Mouse (Mus musculus) ovary, postnatal 14 days (tissue): Measurements from ENCODE around the gene Rhot2.

Experiments
- DNase-seq: peaks from one replicate; pipeline ENCODE4 v3.0.0; 2022; ENCODE audit warnings: low spot score

The Rhot2 gene

DNA sequence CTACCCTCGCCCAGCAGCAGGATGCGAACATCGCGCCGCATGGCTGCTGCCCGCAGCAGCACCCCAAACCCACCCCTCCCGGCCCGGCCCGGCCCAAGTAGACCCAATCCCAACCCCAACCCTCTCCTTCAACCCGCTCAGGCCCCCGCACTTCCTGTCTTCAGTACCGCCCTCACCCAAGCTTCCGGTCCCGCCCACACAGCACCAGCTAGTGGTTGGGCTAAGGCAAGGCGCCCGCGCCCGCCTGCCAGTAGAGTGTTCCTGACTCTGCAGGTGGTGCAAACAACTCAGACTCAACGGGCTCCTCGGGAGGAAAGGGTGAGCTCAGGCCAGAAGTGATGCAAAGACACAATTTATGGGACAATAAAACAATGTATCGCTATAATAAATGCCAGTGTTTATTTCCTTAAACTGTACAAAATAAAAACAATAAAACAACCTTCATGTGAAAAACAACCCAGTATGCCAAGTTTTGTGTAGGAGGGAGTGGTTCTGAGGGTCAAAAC lies at the start of gene Rhot2:
Gene Rhot2 (minus strand): TSS at position 456 of the 506 bp plus-strand sequence.
- peak; percentile 85 for DNase-seq

GRCm38 (mm10) chr17:25893975-25894617 lies 49.4 kb upstream of the Rhot2 start:
- DNase-seq = no peak

- DNase-seq = no peak
Measured at GRCm38 (mm10) chr17:25888837-25889236, 44.2 kb upstream of the Rhot2 start.

DNA sequence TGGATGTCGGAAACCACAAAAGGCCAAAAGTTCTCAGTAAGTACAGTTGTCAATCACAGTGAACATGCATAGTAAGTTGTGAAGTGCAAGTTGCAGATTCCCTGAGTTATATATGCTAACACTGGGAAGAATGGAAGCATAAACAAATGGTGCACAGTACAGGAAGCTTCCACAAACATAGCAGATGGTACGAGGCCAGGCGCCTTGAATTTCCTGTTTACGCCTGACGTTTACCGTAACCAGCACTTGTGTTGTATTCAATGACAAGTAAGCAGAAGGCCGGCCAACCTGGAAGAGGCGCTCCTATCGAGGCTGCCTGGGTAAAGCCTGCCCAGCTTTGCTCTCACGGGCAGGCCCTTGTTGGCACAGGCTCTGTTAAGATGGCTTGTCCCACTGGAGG lies 42.8 kb upstream of the Rhot2 start:
- no peak for DNase-seq

DNA sequence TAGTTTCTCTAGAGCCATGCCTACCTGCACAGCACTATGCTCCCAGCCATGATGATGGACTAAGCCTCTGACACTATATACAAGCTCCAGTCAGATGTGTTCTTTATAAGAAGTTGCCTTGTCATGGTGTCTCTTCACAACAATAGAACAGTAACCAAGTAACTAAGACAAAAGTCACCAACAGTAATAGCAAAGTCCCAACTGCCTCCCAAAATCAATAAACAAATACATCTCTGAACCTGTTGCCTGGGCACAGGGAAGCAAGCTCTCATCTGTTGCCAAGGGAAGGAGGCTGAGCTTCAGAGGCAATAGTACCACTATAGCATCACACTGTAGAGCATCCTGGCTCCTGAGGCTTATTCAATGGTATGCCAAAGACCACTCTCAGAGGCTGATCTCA lies 42.2 kb upstream of the Rhot2 start:
- no peak for DNase-seq

GRCm38 (mm10) chr17:25885636-25886035 lies 41.0 kb upstream of the Rhot2 start:
- no peak for DNase-seq

- no peak for DNase-seq
Measured at GRCm38 (mm10) chr17:25883824-25884223, 39.2 kb upstream of the Rhot2 start.

DNA sequence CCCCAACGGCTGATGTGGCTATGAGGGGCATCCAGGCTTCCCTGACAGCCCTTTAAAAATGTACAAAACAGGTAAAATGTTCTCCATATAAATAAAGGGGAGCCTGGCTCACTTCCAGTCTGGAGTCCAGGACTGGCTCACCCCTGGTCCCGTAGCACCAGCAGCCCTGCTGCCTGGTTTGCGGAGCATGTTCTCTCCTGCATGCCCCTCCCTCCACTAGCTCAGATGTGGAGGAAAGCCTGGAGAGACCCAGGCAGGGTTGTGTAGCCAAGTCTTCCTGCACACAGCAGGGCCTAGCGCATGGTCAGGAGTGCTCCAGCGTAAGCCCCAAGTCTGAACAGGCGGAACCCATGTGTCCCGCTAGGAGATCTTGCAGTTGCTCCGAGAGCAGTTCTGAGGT lies 38.6 kb upstream of the Rhot2 start:
- no peak for DNase-seq

GRCm38 (mm10) chr17:25882306-25882705 lies 37.7 kb upstream of the Rhot2 start:
- DNase-seq = no peak

DNA sequence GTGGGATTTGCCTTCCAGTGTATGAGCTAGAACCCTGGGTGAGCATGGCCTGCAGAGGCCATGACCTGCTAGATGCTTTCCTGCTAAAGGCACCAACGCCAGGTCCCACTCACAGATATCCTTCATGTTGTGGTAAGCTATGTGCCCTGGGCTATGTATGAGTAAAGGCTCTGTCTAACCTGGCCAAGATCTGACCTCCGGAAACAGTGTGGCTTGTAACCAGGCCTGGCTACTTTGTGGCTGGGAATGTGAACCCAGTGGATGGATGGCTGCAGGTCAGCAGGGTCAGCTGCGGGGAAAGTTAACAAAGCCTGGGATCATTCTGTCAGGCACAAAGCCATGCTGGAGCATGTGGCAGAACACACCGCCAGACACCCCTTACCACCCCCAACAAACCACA lies 37.0 kb upstream of the Rhot2 start:
- no peak for DNase-seq

DNA sequence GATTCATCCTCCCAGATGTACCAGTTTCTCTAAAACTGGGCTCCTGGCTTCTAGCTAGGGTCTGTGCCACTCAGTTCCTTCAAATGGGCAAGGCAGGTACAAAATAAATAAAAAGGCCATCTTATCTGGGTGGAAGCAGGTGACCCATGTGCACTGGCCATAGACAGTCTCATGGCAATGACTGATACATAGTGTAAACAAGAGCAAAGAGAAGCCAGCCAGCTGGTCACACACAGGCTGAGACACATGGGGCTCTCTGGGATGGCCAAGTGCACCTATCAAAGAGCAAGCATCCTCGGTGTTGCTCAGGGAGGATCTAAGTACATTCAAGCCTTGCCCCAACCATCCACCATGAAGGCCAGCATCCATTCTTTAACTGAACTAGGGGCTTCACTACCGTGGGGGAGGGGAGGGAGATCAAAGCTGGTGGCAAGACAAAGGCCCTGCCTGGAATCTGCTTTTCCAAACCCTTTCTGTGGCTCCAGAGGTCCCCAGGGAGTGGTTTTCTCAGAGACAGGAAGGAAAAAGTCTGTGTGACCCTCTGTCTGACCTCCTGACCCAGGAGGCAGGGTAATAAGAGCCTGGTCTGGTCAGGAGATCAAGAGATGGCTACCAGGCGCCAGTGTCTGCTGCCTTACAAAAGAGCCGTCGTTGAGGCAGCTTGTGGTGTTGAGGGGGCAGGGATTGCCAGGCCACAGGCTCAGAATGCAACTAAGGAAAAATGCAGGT lies 36.4 kb upstream of the Rhot2 start:
- DNase-seq = no peak

DNA sequence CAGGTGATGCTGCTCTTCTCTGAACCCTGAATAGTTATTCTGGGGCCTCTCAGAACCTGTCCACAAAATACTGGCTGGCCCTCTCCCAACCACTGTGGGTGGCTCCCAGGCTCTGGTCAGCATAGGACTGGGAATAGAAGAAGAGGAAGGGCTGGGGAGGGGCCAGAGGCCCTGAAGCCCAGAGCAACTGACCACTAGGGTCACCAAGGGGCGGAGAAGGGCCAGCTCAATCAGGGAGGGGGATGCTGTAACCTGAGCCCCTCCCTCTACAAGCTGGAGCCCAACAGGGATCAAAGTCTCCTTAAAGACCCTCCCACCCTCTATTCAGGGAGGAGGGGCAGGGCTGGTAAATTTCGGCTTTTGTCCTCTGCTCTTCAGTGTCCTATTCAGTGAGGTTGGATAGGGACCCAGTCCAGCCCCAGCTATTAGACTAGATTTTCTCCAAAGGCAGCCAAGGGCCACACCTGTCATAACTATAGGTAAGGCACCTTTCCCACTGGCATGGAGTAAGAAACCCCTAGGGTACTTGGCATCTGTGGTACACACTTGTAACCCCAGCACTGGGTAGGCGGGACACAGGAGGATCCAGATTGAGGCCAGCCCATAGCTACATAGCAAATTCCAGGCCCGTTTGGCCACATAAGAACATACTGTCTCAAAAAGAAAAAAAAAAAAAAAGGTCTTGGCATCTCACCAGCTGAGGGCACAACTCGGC lies 35.7 kb upstream of the Rhot2 start, which contains the start of gene Wfikkn1:
Gene Wfikkn1 (minus strand): TSS at position 663 of the 715 bp plus-strand sequence.
- no peak for DNase-seq

DNA sequence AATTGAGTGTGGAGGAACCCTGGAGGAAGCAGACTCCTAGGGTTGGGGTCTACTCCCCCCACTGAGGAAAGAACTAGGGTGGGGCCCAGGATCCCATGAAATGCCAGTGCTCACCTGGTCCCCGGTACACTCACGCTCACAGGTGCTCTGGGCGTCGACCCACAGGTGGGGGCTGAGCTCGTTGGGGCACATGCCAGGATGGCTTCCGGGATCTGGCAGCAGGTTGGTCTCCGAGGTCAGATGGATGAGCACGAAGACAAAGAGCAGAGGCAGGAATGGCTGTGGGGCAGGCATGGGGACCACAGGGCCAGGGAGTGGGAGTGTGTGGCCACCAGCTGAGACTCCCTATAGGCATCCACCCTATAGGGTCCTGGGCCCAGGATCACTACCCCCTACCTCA lies 35.1 kb upstream of the Rhot2 start:
- no peak for DNase-seq

DNA sequence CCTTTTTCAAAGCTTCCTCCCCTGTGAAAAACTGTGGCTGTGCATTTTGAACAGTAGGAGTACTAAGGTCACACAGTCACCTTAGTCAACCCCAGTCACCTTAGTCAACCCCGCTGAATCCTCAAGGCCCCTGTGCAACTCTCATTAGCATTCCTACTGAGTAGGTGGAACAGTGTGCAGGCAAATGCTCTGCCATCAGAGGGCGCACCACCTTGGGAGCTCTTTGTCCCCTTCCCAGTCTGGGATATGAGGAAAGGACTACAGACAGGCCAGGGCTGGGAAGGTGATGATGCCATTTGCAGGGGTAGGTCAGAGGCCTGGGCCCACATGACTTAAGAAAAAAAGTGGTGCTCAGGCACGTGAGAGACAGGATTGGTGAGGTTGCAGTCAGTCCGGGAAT lies 34.6 kb upstream of the Rhot2 start:
- DNase-seq = no peak

DNA sequence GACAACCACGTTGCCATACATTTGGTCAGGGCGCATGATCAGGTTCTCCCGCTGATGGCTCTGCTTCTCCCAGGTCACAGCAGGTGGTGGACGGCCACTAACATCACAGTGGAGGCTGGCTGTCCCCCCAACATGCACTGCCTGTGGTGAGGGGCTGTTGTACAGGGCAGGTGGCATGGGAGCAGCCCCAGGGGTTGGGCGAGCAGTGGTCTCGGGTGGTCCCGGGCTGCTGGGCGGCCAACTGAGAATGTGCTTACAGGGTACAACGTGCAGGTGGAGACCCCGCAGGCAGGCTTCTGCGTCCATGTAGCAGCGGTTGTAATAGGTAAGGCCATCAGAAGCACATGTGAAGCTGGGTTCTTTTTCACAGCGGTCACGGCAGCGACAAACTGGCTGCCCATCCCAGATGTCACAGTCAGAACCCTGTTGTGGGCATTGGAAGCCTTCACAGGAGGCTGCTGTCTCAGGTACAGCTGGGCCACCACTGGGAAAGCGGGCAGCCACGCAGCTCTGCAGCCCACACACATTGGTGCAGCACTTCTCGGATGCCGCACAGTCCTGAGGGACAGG lies 34.0 kb upstream of the Rhot2 start:
- no peak for DNase-seq

GRCm38 (mm10) chr17:25877741-25878610 lies 33.3 kb upstream of the Rhot2 start:
- DNase-seq = no peak

GRCm38 (mm10) chr17:25877025-25877424 lies 32.4 kb upstream of the Rhot2 start:
- no peak for DNase-seq

DNA sequence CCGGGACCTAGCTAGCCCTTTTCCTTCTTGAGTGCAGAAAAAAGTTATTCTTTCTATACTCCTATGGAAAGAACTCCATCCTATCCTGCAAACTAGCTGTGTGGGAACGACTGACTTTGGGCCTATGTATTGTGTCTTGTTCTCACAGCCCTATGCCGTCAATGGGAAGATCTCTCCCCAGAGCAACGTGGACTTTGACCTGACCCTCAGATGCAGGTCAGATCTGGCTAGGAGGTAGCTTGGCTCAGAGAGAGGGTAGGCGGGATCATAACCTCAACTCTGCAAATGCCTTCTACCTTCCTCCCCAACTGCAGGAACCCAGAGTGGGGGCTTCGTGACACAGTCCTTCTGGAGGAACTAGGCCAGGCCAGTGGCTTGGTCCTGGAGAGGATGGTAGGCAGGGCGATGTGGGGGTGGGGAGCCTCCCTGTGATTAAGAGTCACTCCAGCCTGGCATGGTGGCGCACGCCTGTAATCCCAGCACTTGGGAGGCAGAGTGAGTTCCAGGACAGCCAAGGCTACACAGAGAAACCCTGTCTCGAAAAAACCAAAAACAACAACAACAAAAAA lies 31.8 kb upstream of the Rhot2 start:
- no peak for DNase-seq

DNA sequence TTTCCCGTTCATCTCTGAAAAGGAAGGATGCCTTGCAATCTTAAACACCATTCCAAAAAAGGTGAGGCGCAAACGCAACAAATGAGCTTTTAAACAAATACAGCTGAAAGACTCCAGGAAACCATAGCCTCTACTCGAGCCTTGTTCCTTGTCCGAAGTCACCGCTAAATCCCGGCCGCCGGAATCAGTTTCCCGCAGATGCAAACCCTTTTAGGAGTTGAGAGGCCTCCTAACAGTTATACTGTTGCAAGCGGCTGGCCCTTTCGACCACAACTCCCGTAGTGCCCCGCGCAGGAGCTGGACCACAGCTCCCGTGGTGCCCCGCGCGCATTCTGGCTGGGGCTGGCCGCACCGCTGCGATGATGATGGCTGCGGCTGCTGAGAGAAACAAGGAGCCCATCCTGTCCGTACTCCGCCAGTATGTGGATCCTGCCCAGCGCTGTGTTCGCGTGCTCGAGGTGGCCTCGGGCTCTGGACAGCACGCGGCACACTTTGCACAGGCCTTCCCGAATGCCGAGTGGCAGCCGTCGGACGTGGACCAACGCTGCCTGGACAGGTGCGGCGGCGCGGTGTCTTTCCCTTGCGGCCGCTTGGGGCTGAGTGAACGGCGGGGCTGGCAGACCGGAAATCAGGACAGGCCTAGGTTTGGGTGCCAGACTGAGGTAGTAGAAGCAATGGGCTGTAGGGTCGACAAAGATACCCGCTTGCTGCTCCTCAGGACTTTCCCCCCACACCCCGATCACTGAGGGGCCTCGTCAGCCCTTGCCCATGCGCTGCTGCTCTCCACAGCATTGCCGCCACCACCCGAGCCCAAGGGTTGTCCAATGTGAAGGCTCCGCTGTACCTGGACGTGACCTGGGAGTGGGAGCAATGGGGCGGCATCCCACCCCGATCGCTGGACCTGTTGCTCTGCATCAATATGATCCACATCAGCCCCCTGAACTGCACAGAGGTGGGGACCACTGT lies 30.8 kb upstream of the Rhot2 start:
- peak; percentile 78 for DNase-seq

GRCm38 (mm10) chr17:25874721-25875170 lies 30.1 kb upstream of the Rhot2 start, which contains the start of gene Mettl26:
Gene Mettl26, plus strand, starts transcription at chr17:25875074.
- peak; percentile 95 for DNase-seq
